Mouse (Mus musculus) liver, adult 2 months (tissue): ENCODE measurements around the gene Rasgrf1.

Source experiments
- CTCF ChIP-seq: fragments of 200-500 bp; IDR thresholded peaks from 2 replicates; pipeline ENCODE4 v1.5.1; 2011; ENCODE audit warnings: low read depth, low read length, control low read depth
- POLR2A ChIP-seq: fragments of 200-500 bp; IDR thresholded peaks from 2 replicates; pipeline ENCODE4 v1.6.1; 2011; ENCODE audit warnings: low read length, control low read depth; ENCODE audit not compliant: insufficient read depth; ENCODE audit errors: extremely low read depth

GRCm38 (mm10) chr9:89860145-89860544 is 49.6 kb upstream of the Rasgrf1 start:
- TF ChIP-seq POLR2A (no peak), CTCF (no peak)
